Mouse (Mus musculus) liver, adult (tissue): ENCODE data around the gene Pus7.

Experiments used
- GATA4 ChIP-seq: IDR thresholded peaks from 2 replicates; pipeline ENCODE4 v1.6.1; 2014; ENCODE audit warnings: mild to moderate bottlenecking, low read length; ENCODE audit not compliant: insufficient replicate concordance

Gene Pus7

GRCm38 (mm10) chr5:23712130-23713001, 71.1 kb downstream of the Pus7 start:
- no peak for TF ChIP-seq GATA4

DNA sequence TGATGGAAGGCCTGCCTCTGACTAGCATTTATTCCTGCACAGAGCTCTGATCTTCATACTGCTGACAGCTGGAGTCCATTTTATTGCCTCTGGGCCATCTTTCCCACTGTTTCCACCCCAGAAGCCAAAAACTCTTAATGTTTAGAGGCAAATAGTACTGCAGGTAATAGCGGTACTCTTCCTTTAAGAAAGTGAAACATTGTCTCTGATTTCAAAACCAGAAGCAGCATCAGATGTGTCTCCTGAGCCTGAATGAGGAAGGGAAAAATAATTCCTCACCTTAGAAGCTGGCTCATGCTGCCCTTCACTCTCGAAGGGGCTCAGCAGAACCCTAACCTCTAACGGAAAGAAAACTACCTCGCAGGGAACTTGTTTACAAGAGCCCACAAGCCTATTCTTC, 72.3 kb downstream of the Pus7 start:
- no peak for TF ChIP-seq GATA4

DNA sequence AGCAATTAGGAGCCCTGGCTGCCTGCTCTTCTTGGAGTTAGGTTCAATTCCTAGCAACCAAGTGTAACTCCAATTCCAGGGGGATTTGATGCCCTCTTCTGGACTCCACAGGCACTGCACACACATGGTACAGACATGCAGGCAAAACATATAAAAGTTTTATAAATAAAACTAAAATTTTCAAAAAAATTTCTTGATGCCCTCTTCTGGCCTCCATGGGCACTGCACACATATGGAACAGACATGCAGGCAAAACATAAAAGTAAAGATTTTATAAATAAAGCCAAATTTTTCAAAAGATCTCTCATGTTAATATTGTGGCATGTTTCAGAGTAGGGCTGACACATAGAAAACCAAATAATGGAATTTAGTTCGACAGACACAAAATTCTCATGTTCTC, 73.8 kb downstream of the Pus7 start:
- no peak for TF ChIP-seq GATA4

DNA sequence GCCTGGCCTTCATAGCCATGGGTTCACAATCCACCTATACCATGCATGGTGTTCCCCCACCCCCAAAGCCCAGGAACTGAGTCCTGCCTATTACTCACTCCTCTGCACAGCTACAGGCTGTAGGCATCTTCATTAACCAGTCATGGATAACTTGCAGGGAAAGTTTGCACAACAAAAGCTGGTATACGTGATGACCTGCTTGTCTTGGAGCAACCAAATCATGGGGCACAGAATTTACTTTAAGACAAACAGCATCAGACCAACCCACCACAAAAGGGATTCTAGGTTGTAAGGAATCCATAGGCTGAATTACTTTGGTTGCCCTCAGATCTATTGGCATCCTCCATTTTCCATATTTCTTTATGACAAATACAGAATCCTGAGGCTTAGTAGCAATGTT, 86.1 kb downstream of the Pus7 start:
- TF ChIP-seq GATA4: no peak
